Mouse (Mus musculus) kidney, adult 10 weeks (tissue): ENCODE results near the gene Ppil1. TPM values are rescaled to one million over a fixed set of nuclear protein-coding genes. Genes with fewer than 3 reads are reported as not detected.

Experiments
- polyA plus RNA-seq: library from polyadenylated mRNA; stranded (reverse); fragments of 350-450 nt; fragmentation: Illumina TruSeq; extraction: RNeasy Lipid Tissue Mini Kit (QIAGEN cat#74804); gene quantifications from one replicate; pipeline ENCODE4 v1.2.3, GENCODE M21; 2014; ENCODE audit warnings: low read depth, low replicate concordance

Gene Ppil1
- polyA plus RNA-seq = 13.6 TPM

GRCm38 (mm10) chr17:29263840-29264633 lies at the start of gene Ppil1:
Gene Ppil1 (minus strand): TSS chr17:29264186.

GRCm38 (mm10) chr17:29268682-29269348 lies 4.8 kb upstream of the Ppil1 start, which contains the start of gene BC004004:
Gene BC004004 (plus strand): TSS chr17:29268788.

GRCm38 (mm10) chr17:29237772-29238420 lies 26.1 kb downstream of the Ppil1 start, which contains the start of gene Cpne5:
Gene Cpne5 (minus strand): TSS chr17:29238167.

Other genes with a start within 250 kb of the Ppil1 start
- gene Srsf3, start 231.6 kb downstream of the Ppil1 start, polyA plus RNA-seq = 269 TPM
- 7.0 TPM for gene Cdkn1a, start 173.2 kb downstream of the Ppil1 start, polyA plus RNA-seq
- gene Rab44, start 150.0 kb downstream of the Ppil1 start, polyA plus RNA-seq = not detected
- not detected for gene Cpne5, start 26.0 kb downstream of the Ppil1 start, polyA plus RNA-seq
- 187 TPM for gene BC004004, start 4.6 kb upstream of the Ppil1 start, polyA plus RNA-seq
- not detected for gene Pi16, start 53.5 kb upstream of the Ppil1 start, polyA plus RNA-seq
- 11.2 TPM for gene Mtch1, start 83.7 kb upstream of the Ppil1 start, polyA plus RNA-seq
- 0.28 TPM for gene Fgd2, start 96.7 kb upstream of the Ppil1 start, polyA plus RNA-seq
- 9.3 TPM for gene Pim1, start 226.6 kb upstream of the Ppil1 start, polyA plus RNA-seq